In genomic region chr13:49320514-49320913, GRCm38 (mm10) we compare ENCODE assay signal across 9 mouse cellular contexts. TPM values are rescaled to one million over a fixed set of nuclear protein-coding genes. Genes with fewer than 3 reads are reported as not detected.
A peak's percentile ranks its signal among the peaks of the same experiment; 100 is the strongest.
DNase-seq lines count a peak whose midpoint lies in the region; ATAC-seq lines count a peak whose summit lies in the region.
"Had no signal": no experiment of that assay in that cellular context is flagged by ENCODE, and none has a peak within 500 bp of the region (broad histone marks: within the 10 kb centered on the region; RNA-seq: fewer than 3 reads in every experiment).

No protein-coding gene starts in this region.

- H3K4me2 ChIP-seq in heart, embryonic 14.5 days (ENCODE audit: low read length): peak overlapping the region; percentile 57
- H3K4me2 ChIP-seq in embryonic facial prominence, embryonic 12.5 days (replicated peaks): peak overlapping the region; percentile 64
- H3K4me2 ChIP-seq in hindbrain, embryonic 13.5 days: peak overlapping the region; percentile 57
- H3K4me2 ChIP-seq in midbrain, embryonic 13.5 days (replicated peaks): peak overlapping the region; percentile 63

- no peaks in the 10 kb centered on the region for H3K9me3 ChIP-seq in heart, embryonic 14.5 days (ENCODE audit: control insufficient read depth, low read length)
- H3K9me3 ChIP-seq in embryonic facial prominence, embryonic 12.5 days: no peaks in the 10 kb centered on the region
- H3K9me3 ChIP-seq in hindbrain, embryonic 13.5 days: no peaks in the 10 kb centered on the region
- H3K9me3 ChIP-seq in midbrain, embryonic 13.5 days: no peaks in the 10 kb centered on the region

- DNase-seq in heart, postnatal 14 days: no peak
- DNase-seq in urinary bladder, adult 2 months (ENCODE audit: low spot score): no peak
- no peak for DNase-seq in gastrocnemius, postnatal 4 days (ENCODE audit: low spot score in 2 of 2)
- DNase-seq: B cell, adult 2 months had no signal

- H3K4me3 ChIP-seq in heart, embryonic 14.5 days (ENCODE audit: control insufficient read depth in 1 of 2, insufficient read depth in 1 of 2, low read depth in 1 of 2, low read length in 2 of 2): no peak overlapping the region
- 0 out of 2 replicates have a peak overlapping the region, but pooled peaks have one; percentile 28 for H3K4me3 ChIP-seq in embryonic facial prominence, embryonic 12.5 days
- 0 out of 2 replicates have a peak overlapping the region, but pooled peaks have one; percentile 38 for H3K4me3 ChIP-seq in hindbrain, embryonic 13.5 days
- peak overlapping the region; percentile 38; the same call in 1 of the 2 replicates for H3K4me3 ChIP-seq in midbrain, embryonic 13.5 days (replicated peaks)

- peaks cover 7 to 14% of the 10 kb centered on the region in 2 experiments for H3K4me1 ChIP-seq in heart, embryonic 14.5 days (ENCODE audit: control insufficient read depth in 2 of 2, insufficient read depth in 2 of 2, low read length in 2 of 2)
- peaks cover 27% of the 10 kb centered on the region for H3K4me1 ChIP-seq in embryonic facial prominence, embryonic 12.5 days
- H3K4me1 ChIP-seq in hindbrain, embryonic 13.5 days (replicated peaks): peaks cover 42% of the 10 kb centered on the region
- H3K4me1 ChIP-seq in midbrain, embryonic 13.5 days (replicated peaks): peaks cover 52% of the 10 kb centered on the region

- H3K9ac ChIP-seq in heart, embryonic 14.5 days (ENCODE audit: low read length): 0 out of 2 replicates have a peak overlapping the region, but pooled peaks have one; percentile 36
- no peak overlapping the region for H3K9ac ChIP-seq in embryonic facial prominence, embryonic 12.5 days
- H3K9ac ChIP-seq in hindbrain, embryonic 13.5 days: no peak overlapping the region
- 0 out of 2 replicates have a peak overlapping the region, but pooled peaks have one; percentile 48 for H3K9ac ChIP-seq in midbrain, embryonic 13.5 days (replicated peaks)

- intact Hi-C loops in heart, postnatal 14 days (cut with DNase I): no loop called here

- no peaks in the 10 kb centered on the region for H3K27me3 ChIP-seq in heart, embryonic 14.5 days (ENCODE audit: control insufficient read depth, insufficient read depth, low read length)
- H3K27me3 ChIP-seq in embryonic facial prominence, embryonic 12.5 days: no peaks in the 10 kb centered on the region
- peaks cover 57% of the 10 kb centered on the region for H3K27me3 ChIP-seq in hindbrain, embryonic 13.5 days
- H3K27me3 ChIP-seq in midbrain, embryonic 13.5 days: peaks cover 70% of the 10 kb centered on the region

- WGBS in heart, embryonic 14.5 days: 77% methylated on average over 1 of the region's 1 CpGs
- WGBS in embryonic facial prominence, embryonic 12.5 days: 83% methylated on average over 1 of the region's 1 CpGs
- WGBS in hindbrain, embryonic 13.5 days: 59% methylated on average over 1 of the region's 1 CpGs
- WGBS in midbrain, embryonic 13.5 days: 61% methylated on average over 1 of the region's 1 CpGs

- no peaks in the 10 kb centered on the region for H3K36me3 ChIP-seq in heart, embryonic 14.5 days (ENCODE audit: control insufficient read depth, insufficient read depth, low read length)
- H3K36me3 ChIP-seq in embryonic facial prominence, embryonic 12.5 days: no peaks in the 10 kb centered on the region
- no peaks in the 10 kb centered on the region for H3K36me3 ChIP-seq in hindbrain, embryonic 13.5 days
- no peaks in the 10 kb centered on the region for H3K36me3 ChIP-seq in midbrain, embryonic 13.5 days

- no peak for ATAC-seq in heart, embryonic 14.5 days (ENCODE audit: insufficient number of reproducible peaks, insufficient read depth, low FRiP score, low read depth)
- 0 out of 2 replicates have a peak, but pooled peaks have one; percentile 25 for ATAC-seq in embryonic facial prominence, embryonic 12.5 days (ENCODE audit: insufficient number of reproducible peaks, insufficient read depth, low FRiP score, low TSS enrichment)
- ATAC-seq in hindbrain, embryonic 13.5 days (ENCODE audit: low FRiP score): peak; percentile 41
- peak; percentile 65 for ATAC-seq in midbrain, embryonic 13.5 days
- no peak for ATAC-seq in granulocyte monocyte progenitor cell, adult 5-6 weeks (replicated peaks; ENCODE audit: poor library complexity, severe bottlenecking)

- no peak overlapping the region for H3K27ac ChIP-seq in heart, embryonic 14.5 days (replicated peaks in 1 of 2; ENCODE audit: control insufficient read depth in 1 of 2, insufficient read depth in 1 of 2, low read depth in 2 of 2, low read length in 2 of 2)
- 0 out of 2 replicates have a peak overlapping the region, but pooled peaks have one; percentile 4 for H3K27ac ChIP-seq in embryonic facial prominence, embryonic 12.5 days
- H3K27ac ChIP-seq in hindbrain, embryonic 13.5 days: peak overlapping the region; percentile 66
- H3K27ac ChIP-seq in midbrain, embryonic 13.5 days: no peak overlapping the region

RNA-seq across cellular contexts. Expression of gene Fgd3, which starts 0.4 kb away (rescaled TPM):
- polyA plus RNA-seq in heart, embryonic 14.5 days (2014; fragmentation: Nextera tagmentation; extraction: Ambion mirVana): 0.09 TPM in 2 replicates
- 1 to 10 TPM in 1 of 2 experiments, under 1 TPM in 1; 0.79 to 1.5 TPM for total RNA-seq in heart, postnatal 14 days (2021)
- polyA plus RNA-seq in embryonic facial prominence, embryonic 12.5 days (2016; fragmentation: Nextera tagmentation; extraction: Ambion mirVana): 1.2 and 1.5 TPM in 2 replicates
- 1.4 and 2.0 TPM in 2 replicates for polyA plus RNA-seq in hindbrain, embryonic 13.5 days (2015; fragmentation: Nextera tagmentation; extraction: Ambion mirVana)
- 1.8 TPM in 2 replicates for polyA plus RNA-seq in midbrain, embryonic 13.5 days (2015; fragmentation: Nextera tagmentation; extraction: Ambion mirVana)
- 6.2 and 7.2 TPM in 2 replicates for polyA plus RNA-seq in urinary bladder, adult 2 months (2012; rRNA removed)
- total RNA-seq in granulocyte monocyte progenitor cell, adult 5-6 weeks (2014; fragmentation: Nextera tagmentation): 6.6 and 7.0 TPM in 2 replicates
- total RNA-seq in granulocyte monocyte progenitor cell, adult 5-6 weeks (2017): 6.2 and 8.9 TPM in 2 replicates
- total RNA-seq in gastrocnemius, postnatal 4 days (2021): 1 to 10 TPM in 1 of 2 experiments, under 1 TPM in 1; 0.98 to 1.5 TPM

RNA-seq across cellular contexts. Expression of gene Bicd2, which starts 20.9 kb away (rescaled TPM):
- polyA plus RNA-seq in heart, embryonic 14.5 days (2014; fragmentation: Nextera tagmentation; extraction: Ambion mirVana): 47.3 and 48.3 TPM in 2 replicates
- 10 to 100 TPM; 72.1 to 77.7 TPM for total RNA-seq in heart, postnatal 14 days (2021)
- 42.0 and 42.3 TPM in 2 replicates for polyA plus RNA-seq in embryonic facial prominence, embryonic 12.5 days (2016; fragmentation: Nextera tagmentation; extraction: Ambion mirVana)
- polyA plus RNA-seq in hindbrain, embryonic 13.5 days (2015; fragmentation: Nextera tagmentation; extraction: Ambion mirVana): 28.2 and 29.3 TPM in 2 replicates
- polyA plus RNA-seq in midbrain, embryonic 13.5 days (2015; fragmentation: Nextera tagmentation; extraction: Ambion mirVana): 24.0 and 26.6 TPM in 2 replicates
- 41.8 and 47.8 TPM in 2 replicates for polyA plus RNA-seq in urinary bladder, adult 2 months (2012; rRNA removed)
- 13.8 and 13.9 TPM in 2 replicates for total RNA-seq in granulocyte monocyte progenitor cell, adult 5-6 weeks (2014; fragmentation: Nextera tagmentation)
- total RNA-seq in granulocyte monocyte progenitor cell, adult 5-6 weeks (2017): 20.6 and 22.8 TPM in 2 replicates
- 10 to 100 TPM; 32.9 to 35.7 TPM for total RNA-seq in gastrocnemius, postnatal 4 days (2021)

Comparison
In these comparisons a context has a peak if more than half of its experiments do, and no peak if none do; other contexts are left out.
1. ATAC-seq: peak in embryonic facial prominence, embryonic 12.5 days (single experiment), hindbrain, embryonic 13.5 days (single experiment) and midbrain, embryonic 13.5 days (single experiment); none in heart, embryonic 14.5 days (single experiment) and granulocyte monocyte progenitor cell, adult 5-6 weeks (single experiment).
2. H3K27ac ChIP-seq: peak in embryonic facial prominence, embryonic 12.5 days (single experiment) and hindbrain, embryonic 13.5 days (single experiment); none in heart, embryonic 14.5 days (0 of 2) and midbrain, embryonic 13.5 days (single experiment).
3. H3K4me3 ChIP-seq: peak in embryonic facial prominence, embryonic 12.5 days (single experiment), hindbrain, embryonic 13.5 days (single experiment) and midbrain, embryonic 13.5 days (single experiment); none in heart, embryonic 14.5 days (0 of 2).
4. H3K9ac ChIP-seq: peak in heart, embryonic 14.5 days (single experiment) and midbrain, embryonic 13.5 days (single experiment); none in embryonic facial prominence, embryonic 12.5 days (single experiment) and hindbrain, embryonic 13.5 days (single experiment).
5. Peak in every context shown above with its lines, with median percentiles within 50 percentile points of each other: H3K4me2 ChIP-seq.